In genomic region chr12:79663131-79663892, GRCm38 (mm10) we compare ENCODE assay signal across 9 mouse cellular contexts.
A peak's percentile ranks its signal among the peaks of the same experiment; 100 is the strongest.
DNase-seq lines count a peak whose midpoint lies in the region; ATAC-seq and TF ChIP-seq lines count a peak whose summit lies in the region.
"Had no signal": no experiment of that assay in that cellular context is flagged by ENCODE, and none has a peak within 500 bp of the region (broad histone marks: within the 10 kb centered on the region; RNA-seq: fewer than 3 reads in every experiment).

No protein-coding gene starts in this region.

- no peaks in the 10 kb centered on the region for H3K36me3 ChIP-seq in hindbrain, postnatal 0 days (ENCODE audit: insufficient read depth, low read length)
- no peaks in the 10 kb centered on the region for H3K36me3 ChIP-seq in hindbrain, embryonic 16.5 days (ENCODE audit: control insufficient read depth, insufficient read depth, low read length)
- no peaks in the 10 kb centered on the region for H3K36me3 ChIP-seq in embryonic facial prominence, embryonic 14.5 days (ENCODE audit: control insufficient read depth, insufficient read depth, low read length)
- no peaks in the 10 kb centered on the region for H3K36me3 ChIP-seq in midbrain, embryonic 15.5 days (replicated peaks)

- peak overlapping the region; percentile 16; the same call in 1 of the 2 replicates for H3K27ac ChIP-seq in hindbrain, postnatal 0 days
- no peak overlapping the region for H3K27ac ChIP-seq in hindbrain, embryonic 16.5 days (ENCODE audit: low read depth, low read length)
- peak overlapping the region; percentile 81 for H3K27ac ChIP-seq in embryonic facial prominence, embryonic 14.5 days (replicated peaks; ENCODE audit: low read depth, low read length)
- H3K27ac ChIP-seq in midbrain, embryonic 15.5 days = no peak overlapping the region

- no peaks in the 10 kb centered on the region for H3K9me3 ChIP-seq in hindbrain, postnatal 0 days (ENCODE audit: low read length)
- no peaks in the 10 kb centered on the region for H3K9me3 ChIP-seq in hindbrain, embryonic 16.5 days (ENCODE audit: control insufficient read depth, low read length)
- no peaks in the 10 kb centered on the region for H3K9me3 ChIP-seq in embryonic facial prominence, embryonic 14.5 days (ENCODE audit: control insufficient read depth, low read length)
- H3K9me3 ChIP-seq in midbrain, embryonic 15.5 days = no peaks in the 10 kb centered on the region
- H3K9me3 ChIP-seq: G1E had no signal

- TF ChIP-seq CTCF in hindbrain, postnatal 0 days (IDR thresholded peaks at IDR 0.05; ENCODE audit: low read depth) = no peak

- H3K4me3 ChIP-seq in hindbrain, postnatal 0 days (ENCODE audit: low read length) = no peak overlapping the region
- no peak overlapping the region for H3K4me3 ChIP-seq in hindbrain, embryonic 16.5 days (ENCODE audit: low read length)
- H3K4me3 ChIP-seq in embryonic facial prominence, embryonic 14.5 days (ENCODE audit: low read depth, low read length) = no peak overlapping the region
- H3K4me3 ChIP-seq in midbrain, embryonic 15.5 days = no peak overlapping the region

- peaks cover 8% of the 10 kb centered on the region; the same call in 1 of the 2 replicates for H3K4me1 ChIP-seq in hindbrain, postnatal 0 days (ENCODE audit: insufficient read depth, low read length)
- H3K4me1 ChIP-seq in hindbrain, embryonic 16.5 days (ENCODE audit: control insufficient read depth, insufficient read depth, low read depth, low read length) = 0 out of 2 replicates have a peak, but pooled peaks cover 3% of the 10 kb centered on the region
- H3K4me1 ChIP-seq in embryonic facial prominence, embryonic 14.5 days (ENCODE audit: control insufficient read depth, insufficient read depth, low read length) = peaks cover 29% of the 10 kb centered on the region
- peaks cover 7% of the 10 kb centered on the region for H3K4me1 ChIP-seq in midbrain, embryonic 15.5 days

- DNase-seq in hindbrain, postnatal 0 days (ENCODE audit: low spot score) = peak; percentile 38
- peak; percentile 93 for DNase-seq in embryonic facial prominence, embryonic 14.5 days (ENCODE audit: low spot score)
- peak; percentile 39 for DNase-seq in large intestine, adult 2 months (ENCODE audit: low read depth, low spot score)
- peak; percentile 23 for DNase-seq in right cerebral cortex, postnatal 25 days
- no peak for DNase-seq in thymus, adult 18-20 months
- DNase-seq in adrenal gland, postnatal 10 days = no peak

- WGBS in hindbrain, postnatal 0 days = 62% methylated on average over 10 of the region's 10 CpGs
- 63% methylated on average over 10 of the region's 10 CpGs for WGBS in hindbrain, embryonic 16.5 days
- WGBS in embryonic facial prominence, embryonic 14.5 days = 25% methylated on average over 10 of the region's 10 CpGs
- 11% methylated on average over 10 of the region's 10 CpGs for whole genome bisulfite sequencing in large intestine, adult 2 months
- WGBS in midbrain, embryonic 15.5 days = 78% methylated on average over 10 of the region's 10 CpGs

- H3K4me2 ChIP-seq in hindbrain, postnatal 0 days (ENCODE audit: low read depth, low read length) = no peak overlapping the region
- no peak overlapping the region for H3K4me2 ChIP-seq in hindbrain, embryonic 16.5 days (ENCODE audit: low read length)
- peak overlapping the region; percentile 30 for H3K4me2 ChIP-seq in embryonic facial prominence, embryonic 14.5 days (ENCODE audit: low read depth, low read length)
- H3K4me2 ChIP-seq in midbrain, embryonic 15.5 days = no peak overlapping the region

- no peak overlapping the region for H3K9ac ChIP-seq in hindbrain, postnatal 0 days (replicated peaks; ENCODE audit: low read length)
- no peak overlapping the region for H3K9ac ChIP-seq in hindbrain, embryonic 16.5 days (ENCODE audit: low read depth, low read length)
- no peak overlapping the region for H3K9ac ChIP-seq in embryonic facial prominence, embryonic 14.5 days (ENCODE audit: low read depth, low read length)
- H3K9ac ChIP-seq in midbrain, embryonic 15.5 days = no peak overlapping the region

- no peaks in the 10 kb centered on the region for H3K27me3 ChIP-seq in hindbrain, postnatal 0 days (ENCODE audit: insufficient read depth, low read length)
- H3K27me3 ChIP-seq in hindbrain, embryonic 16.5 days (replicated peaks; ENCODE audit: control insufficient read depth, insufficient read depth, low read length) = no peaks in the 10 kb centered on the region
- H3K27me3 ChIP-seq in embryonic facial prominence, embryonic 14.5 days (replicated peaks; ENCODE audit: control insufficient read depth, insufficient read depth, low read length) = no peaks in the 10 kb centered on the region
- H3K27me3 ChIP-seq in midbrain, embryonic 15.5 days (replicated peaks) = no peaks in the 10 kb centered on the region

- no peak for ATAC-seq in hindbrain, postnatal 0 days
- ATAC-seq in hindbrain, embryonic 16.5 days = no peak
- peak; percentile 57; the same call in 1 of the 2 replicates for ATAC-seq in embryonic facial prominence, embryonic 14.5 days (ENCODE audit: low read depth)
- no peak for ATAC-seq in midbrain, embryonic 15.5 days (replicated peaks)

Comparison
In these comparisons a context has a peak if more than half of its experiments do, and no peak if none do; other contexts are left out.
1. H3K27ac ChIP-seq: peak in hindbrain, postnatal 0 days (single experiment) and embryonic facial prominence, embryonic 14.5 days (single experiment); none in hindbrain, embryonic 16.5 days (single experiment) and midbrain, embryonic 15.5 days (single experiment).
2. DNase-seq: peak in hindbrain, postnatal 0 days (single experiment), embryonic facial prominence, embryonic 14.5 days (single experiment), large intestine, adult 2 months (single experiment) and right cerebral cortex, postnatal 25 days (single experiment); none in thymus, adult 18-20 months (0 of 2) and adrenal gland, postnatal 10 days (single experiment).